Mouse (Mus musculus): ENCODE results near the gene Ubtfl1. TPM values are rescaled to one million over a fixed set of nuclear protein-coding genes. Genes with fewer than 3 reads are reported as not detected.
"Not testable (repeated sequence)": the region's sequence is repeated elsewhere in the genome, so short reads cannot be mapped to it uniquely, and the experiment has no call there.

Ubtfl1 gene
- 0.14 TPM in 2 replicates for polyA plus RNA-seq (2012; rRNA removed)

GRCm38 (mm10) chr9:18404118-18404517 is at the start of gene Ubtfl1:
Gene Ubtfl1, plus strand, starts transcription at chr9:18404418.
- no peak for TF ChIP-seq POLR2A (IDR thresholded peaks at IDR 0.05; ENCODE audit: control insufficient read depth, low read depth, low read length)
- no peak for TF ChIP-seq CTCF (IDR thresholded peaks at IDR 0.05; ENCODE audit: control insufficient read depth, insufficient read depth, insufficient replicate concordance, low read depth, low read length)
- Histone ChIP-seq H3K4me1 (ENCODE audit: control insufficient read depth, insufficient read depth, low read length) (no peaks in the 10 kb centered on the region), H3K4me3 (ENCODE audit: control insufficient read depth, low read depth, low read length) (no peak within 1 kb of the TSS), H3K27me3 (ENCODE audit: control insufficient read depth, insufficient read depth, low read length) (no peaks in the 10 kb centered on the region), H3K27ac (ENCODE audit: control insufficient read depth, insufficient read depth, low read depth, low read length) (no peak within 1 kb of the TSS), H3K36me3 (ENCODE audit: control insufficient read depth, insufficient read depth, low read length) (no peaks in the 10 kb centered on the region)

- not testable (repeated sequence) for H3K4me1 ChIP-seq (ENCODE audit: control insufficient read depth, insufficient read depth, low read length); H3K4me3 ChIP-seq (ENCODE audit: control insufficient read depth, low read depth, low read length); H3K27ac ChIP-seq (ENCODE audit: control insufficient read depth, insufficient read depth, low read depth, low read length); H3K36me3 ChIP-seq (ENCODE audit: control insufficient read depth, insufficient read depth, low read length); H3K27me3 ChIP-seq (ENCODE audit: control insufficient read depth, insufficient read depth, low read length)
These were observed 31.2 kb upstream of the Ubtfl1 start for GRCm38 (mm10) chr9:18373026-18373425.

- H3K4me3 ChIP-seq (ENCODE audit: control insufficient read depth, low read depth, low read length) = peak overlapping the region; percentile 51
- TF ChIP-seq POLR2A (IDR thresholded peaks at IDR 0.05; ENCODE audit: control insufficient read depth, low read depth, low read length) (0 out of 2 replicates have a peak, but pooled peaks have one; percentile 30), CTCF (IDR thresholded peaks at IDR 0.05; ENCODE audit: control insufficient read depth, insufficient read depth, insufficient replicate concordance, low read depth, low read length) (no peak)
- H3K27me3 ChIP-seq (ENCODE audit: control insufficient read depth, insufficient read depth, low read length) = no peaks in the 10 kb centered on the region
- H3K4me1 ChIP-seq (ENCODE audit: control insufficient read depth, insufficient read depth, low read length) = peaks cover 3% of the 10 kb centered on the region; the same call in 1 of the 2 replicates
- H3K27ac ChIP-seq (ENCODE audit: control insufficient read depth, insufficient read depth, low read depth, low read length) = peak overlapping the region; percentile 51
- H3K36me3 ChIP-seq (ENCODE audit: control insufficient read depth, insufficient read depth, low read length) = no peaks in the 10 kb centered on the region
These were observed 18.4 kb upstream of the Ubtfl1 start for GRCm38 (mm10) chr9:18385782-18386181.

GRCm38 (mm10) chr9:18399629-18400028 is 4.6 kb upstream of the Ubtfl1 start:
- Histone ChIP-seq H3K27ac (ENCODE audit: control insufficient read depth, insufficient read depth, low read depth, low read length) (no peak overlapping the region), H3K36me3 (ENCODE audit: control insufficient read depth, insufficient read depth, low read length) (no peaks in the 10 kb centered on the region)
- no peak for TF ChIP-seq POLR2A (IDR thresholded peaks at IDR 0.05; ENCODE audit: control insufficient read depth, low read depth, low read length)
- TF ChIP-seq CTCF (IDR thresholded peaks at IDR 0.05; ENCODE audit: control insufficient read depth, insufficient read depth, insufficient replicate concordance, low read depth, low read length) = no peak

GRCm38 (mm10) chr9:18402895-18403294 is 1.3 kb upstream of the Ubtfl1 start, which contains the start of gene Naalad2:
Gene Naalad2, minus strand, starts transcription at chr9:18402995.
- H3K27ac ChIP-seq (ENCODE audit: control insufficient read depth, insufficient read depth, low read depth, low read length); H3K4me3 ChIP-seq (ENCODE audit: control insufficient read depth, low read depth, low read length); H3K27me3 ChIP-seq (ENCODE audit: control insufficient read depth, insufficient read depth, low read length); H3K4me1 ChIP-seq (ENCODE audit: control insufficient read depth, insufficient read depth, low read length); H3K36me3 ChIP-seq (ENCODE audit: control insufficient read depth, insufficient read depth, low read length): not testable (repeated sequence)

More at GRCm38 (mm10) chr9:18399629-18400028, 4.6 kb upstream of the Ubtfl1 start:
- no peak overlapping the region for H3K4me3 ChIP-seq (ENCODE audit: control insufficient read depth, low read depth, low read length)
- H3K27me3 ChIP-seq (ENCODE audit: control insufficient read depth, insufficient read depth, low read length) = no peaks in the 10 kb centered on the region
- H3K4me1 ChIP-seq (ENCODE audit: control insufficient read depth, insufficient read depth, low read length) = no peaks in the 10 kb centered on the region

GRCm38 (mm10) chr9:18412371-18412770 is 8.2 kb downstream of the Ubtfl1 start:
- not testable (repeated sequence) for H3K4me1 ChIP-seq (ENCODE audit: control insufficient read depth, insufficient read depth, low read length); H3K36me3 ChIP-seq (ENCODE audit: control insufficient read depth, insufficient read depth, low read length); H3K4me3 ChIP-seq (ENCODE audit: control insufficient read depth, low read depth, low read length); H3K27ac ChIP-seq (ENCODE audit: control insufficient read depth, insufficient read depth, low read depth, low read length); H3K27me3 ChIP-seq (ENCODE audit: control insufficient read depth, insufficient read depth, low read length)

GRCm38 (mm10) chr9:18430354-18430753 is 26.1 kb downstream of the Ubtfl1 start, which contains the start of gene Mbd3l2:
Gene Mbd3l2, plus strand, starts transcription at chr9:18430654.
- no peaks in the 10 kb centered on the region for H3K36me3 ChIP-seq (ENCODE audit: control insufficient read depth, insufficient read depth, low read length)
- no peaks in the 10 kb centered on the region for H3K4me1 ChIP-seq (ENCODE audit: control insufficient read depth, insufficient read depth, low read length)
- no peak within 1 kb of the TSS for H3K4me3 ChIP-seq (ENCODE audit: control insufficient read depth, low read depth, low read length)
- no peaks in the 10 kb centered on the region for H3K27me3 ChIP-seq (ENCODE audit: control insufficient read depth, insufficient read depth, low read length)
- H3K27ac ChIP-seq (ENCODE audit: control insufficient read depth, insufficient read depth, low read depth, low read length) = no peak within 1 kb of the TSS
- TF ChIP-seq CTCF (IDR thresholded peaks at IDR 0.05; ENCODE audit: control insufficient read depth, insufficient read depth, insufficient replicate concordance, low read depth, low read length) = no peak
- TF ChIP-seq POLR2A (IDR thresholded peaks at IDR 0.05; ENCODE audit: control insufficient read depth, low read depth, low read length) = no peak

- H3K4me3 ChIP-seq (ENCODE audit: control insufficient read depth, low read depth, low read length) = no peak overlapping the region
- no peak overlapping the region for H3K27ac ChIP-seq (ENCODE audit: control insufficient read depth, insufficient read depth, low read depth, low read length)
- no peak for TF ChIP-seq CTCF (IDR thresholded peaks at IDR 0.05; ENCODE audit: control insufficient read depth, insufficient read depth, insufficient replicate concordance, low read depth, low read length)
- no peak for TF ChIP-seq POLR2A (IDR thresholded peaks at IDR 0.05; ENCODE audit: control insufficient read depth, low read depth, low read length)
- no peaks in the 10 kb centered on the region for H3K27me3 ChIP-seq (ENCODE audit: control insufficient read depth, insufficient read depth, low read length)
- H3K4me1 ChIP-seq (ENCODE audit: control insufficient read depth, insufficient read depth, low read length) = no peaks in the 10 kb centered on the region
- H3K36me3 ChIP-seq (ENCODE audit: control insufficient read depth, insufficient read depth, low read length) = no peaks in the 10 kb centered on the region
These were observed 27.5 kb downstream of the Ubtfl1 start for GRCm38 (mm10) chr9:18431687-18432086.

Data from testis, adult 2 months (tissue).